Mouse (Mus musculus): ENCODE data around the gene Prkca.

Prkca gene

DNA sequence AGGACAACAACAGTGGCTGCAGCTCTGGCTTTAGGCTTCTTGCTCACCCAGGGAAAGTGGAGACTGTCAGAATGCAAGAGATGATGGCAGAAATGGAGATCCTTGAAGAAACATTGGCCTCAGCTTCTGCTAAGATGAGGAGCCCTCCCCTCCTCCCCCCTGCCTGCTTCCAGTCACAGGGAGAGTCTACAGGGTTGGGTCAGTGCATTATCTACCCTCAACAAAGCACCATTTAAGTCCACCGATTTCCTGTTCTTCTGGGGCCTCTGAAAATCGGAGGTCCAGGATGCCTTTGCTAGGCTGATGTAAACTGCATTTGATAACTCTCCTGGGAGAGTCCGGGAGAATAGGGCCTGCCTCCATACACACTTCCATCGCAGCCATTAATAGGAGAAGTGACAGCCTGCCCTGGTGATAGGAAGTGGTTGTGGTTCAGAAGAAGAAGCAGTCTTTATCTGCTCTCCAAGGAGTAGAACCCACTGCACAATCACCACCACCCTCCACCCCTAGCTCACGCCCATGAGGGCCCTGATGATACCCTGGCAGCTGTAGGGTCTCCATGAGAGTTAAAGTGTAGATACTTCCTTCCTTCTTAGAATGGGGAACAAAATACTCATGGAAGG, 108.5 kb downstream of the Prkca start:
- DNase-seq (ENCODE audit: low read depth, low spot score): no peak

DNA sequence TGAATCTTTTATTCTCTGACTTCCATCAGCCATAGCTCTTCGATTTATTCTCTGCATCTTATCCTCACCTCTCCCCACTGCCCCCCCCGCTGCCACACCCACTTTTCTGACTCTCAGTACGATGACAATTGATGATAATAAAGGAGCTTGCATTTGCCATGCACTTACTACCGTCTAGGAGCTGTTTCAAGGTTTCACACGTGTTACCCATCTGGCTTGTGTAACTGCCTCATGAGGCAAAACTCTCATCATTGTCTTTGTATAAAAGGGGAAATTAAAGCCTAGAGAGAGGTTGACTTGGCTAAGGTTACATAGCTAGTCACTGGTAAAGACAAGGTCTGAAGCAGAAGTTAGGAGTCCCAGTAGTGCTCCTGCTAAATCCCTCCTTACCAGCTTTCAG, 110.7 kb downstream of the Prkca start:
- no peak for DNase-seq (ENCODE audit: low read depth, low spot score)

- DNase-seq (ENCODE audit: low read depth, low spot score): no peak
These were observed 113.6 kb downstream of the Prkca start for GRCm38 (mm10) chr11:108230101-108230500.

GRCm38 (mm10) chr11:108229176-108229946, 114.4 kb downstream of the Prkca start:
- DNase-seq (ENCODE audit: low read depth, low spot score): no peak

- no peak for DNase-seq (ENCODE audit: low read depth, low spot score)
These were observed 115.2 kb downstream of the Prkca start for GRCm38 (mm10) chr11:108228497-108228896.

DNA sequence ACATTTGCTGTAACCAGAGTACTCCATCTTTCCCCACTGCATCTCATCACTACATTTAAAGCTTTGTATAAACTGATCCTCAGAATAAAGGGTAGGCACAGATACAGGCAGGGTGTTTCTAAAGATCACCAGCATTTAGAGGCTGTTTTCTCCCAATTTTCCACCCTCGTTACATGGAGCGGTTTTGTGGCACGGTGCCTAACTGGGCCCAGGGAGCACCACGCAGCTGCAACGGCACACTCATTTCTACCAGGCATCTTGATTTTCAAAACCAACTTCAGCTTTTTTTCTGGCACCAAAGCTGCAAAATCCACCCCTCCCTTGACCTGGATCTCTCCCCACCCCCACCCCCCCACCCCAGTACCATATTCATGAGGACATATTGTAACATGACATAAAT, 117.5 kb downstream of the Prkca start:
- DNase-seq (ENCODE audit: low read depth, low spot score): no peak

DNA sequence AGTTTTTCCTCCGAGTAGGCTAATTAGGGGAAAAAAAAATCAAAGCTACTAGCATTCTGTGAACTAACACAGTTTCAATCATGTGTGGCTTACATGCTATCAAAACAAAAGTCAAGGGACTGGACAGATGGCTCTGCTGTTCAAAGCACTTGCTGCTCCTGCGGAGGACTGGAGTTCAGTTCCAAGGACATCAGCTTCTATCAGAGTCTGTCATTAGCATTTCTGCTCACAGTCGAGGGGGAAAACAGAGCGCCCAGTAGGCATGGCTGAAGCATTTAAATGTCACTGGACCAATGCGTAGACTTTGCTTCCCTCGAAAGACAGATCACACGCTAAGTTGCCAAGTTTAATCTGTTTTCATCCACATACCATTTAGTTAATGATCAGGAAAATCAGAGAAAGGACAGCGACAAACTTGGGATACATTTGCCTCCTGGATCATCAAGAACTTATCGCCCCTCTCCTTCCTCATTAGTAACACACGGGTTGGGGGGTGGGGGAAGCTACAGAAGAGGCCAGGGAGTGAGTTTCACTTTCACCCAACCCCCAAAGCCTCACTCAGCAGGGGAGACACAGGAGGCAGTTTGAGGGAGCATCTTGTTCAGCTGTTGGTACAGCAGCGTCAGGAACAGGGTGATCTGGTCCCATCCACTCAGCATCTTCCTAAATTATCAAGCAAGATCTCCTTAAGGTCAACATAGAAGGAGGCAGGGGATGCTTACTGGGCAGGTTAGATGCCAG, 119.3 kb downstream of the Prkca start:
- DNase-seq (ENCODE audit: low read depth, low spot score): no peak

GRCm38 (mm10) chr11:108223613-108224232, 120.0 kb downstream of the Prkca start:
- DNase-seq (ENCODE audit: low read depth, low spot score): no peak

DNA sequence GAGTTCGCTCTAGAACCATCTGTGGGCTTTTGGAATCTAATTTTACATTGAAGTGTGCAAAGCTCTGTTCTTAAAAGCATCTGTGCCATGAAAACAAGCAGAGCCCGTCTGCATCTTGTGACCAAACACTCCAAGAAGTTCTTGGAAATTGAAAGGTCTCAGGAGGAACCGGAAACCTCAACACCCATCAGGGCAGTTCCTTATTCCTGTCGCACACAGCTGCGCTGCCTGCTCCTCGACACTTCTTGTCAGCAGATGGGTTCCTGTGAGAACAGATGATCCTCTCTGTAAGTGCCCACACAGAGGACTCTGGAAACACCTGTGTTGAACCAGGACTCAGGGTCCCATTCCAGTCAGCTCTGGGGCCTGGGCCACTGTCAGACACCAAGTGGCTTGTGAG, 120.6 kb downstream of the Prkca start:
- DNase-seq (ENCODE audit: low read depth, low spot score): no peak

- DNase-seq (ENCODE audit: low read depth, low spot score): no peak
These were observed 121.1 kb downstream of the Prkca start for GRCm38 (mm10) chr11:108222616-108223015.

DNA sequence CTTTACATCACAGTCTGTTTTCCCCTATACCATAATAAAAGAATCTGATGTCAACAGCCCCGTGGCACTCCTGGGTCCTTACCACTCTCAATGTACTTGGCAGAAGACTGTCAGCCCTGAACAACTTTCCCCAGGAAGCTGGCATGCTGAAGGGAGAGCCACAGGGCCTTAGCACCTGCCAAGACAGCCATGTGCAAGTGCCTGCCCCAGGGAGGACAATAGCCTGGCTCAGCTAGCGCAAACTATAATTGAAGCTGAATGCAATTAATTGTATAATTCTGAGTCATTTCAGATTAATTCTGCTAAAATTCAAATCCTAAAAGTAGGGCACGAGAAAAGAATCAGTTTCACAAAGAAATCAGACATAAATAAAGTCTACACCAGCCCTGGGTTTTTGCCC, 121.7 kb downstream of the Prkca start:
- DNase-seq (ENCODE audit: low read depth, low spot score): no peak

DNA sequence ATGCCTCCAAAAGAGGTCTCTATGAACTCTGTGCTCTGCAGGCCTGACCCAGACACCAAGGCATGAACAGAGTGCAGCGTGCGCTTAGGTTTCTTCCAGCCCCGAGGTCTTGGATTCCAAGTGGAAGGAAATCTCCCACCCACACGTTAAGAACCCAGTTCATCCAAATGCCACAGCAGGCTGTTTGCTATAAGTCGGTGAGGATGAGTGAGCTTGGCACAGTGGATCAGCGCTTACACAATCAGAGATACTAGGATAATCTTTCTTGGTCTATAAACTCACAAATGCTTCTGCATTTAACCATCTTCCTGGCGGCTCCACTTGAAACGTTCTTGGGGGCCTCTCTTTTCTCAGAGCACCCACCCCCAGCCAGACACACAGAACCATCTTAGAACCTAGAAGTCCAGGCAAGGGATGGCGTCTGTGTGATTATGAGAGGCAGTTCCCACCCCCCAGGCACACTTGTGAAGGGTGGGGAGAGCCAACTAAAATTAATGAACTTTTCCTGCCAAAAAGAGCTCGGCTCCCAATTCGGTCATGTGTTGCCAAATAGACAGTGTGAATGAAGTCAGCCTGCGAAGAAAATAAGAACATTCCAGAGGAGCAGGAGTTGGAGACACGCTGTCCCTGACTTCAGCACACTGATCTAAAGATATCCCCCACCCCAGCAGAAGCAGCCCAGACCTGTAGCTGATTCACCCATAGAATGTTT, 122.4 kb downstream of the Prkca start:
- no peak for DNase-seq (ENCODE audit: low read depth, low spot score)

DNA sequence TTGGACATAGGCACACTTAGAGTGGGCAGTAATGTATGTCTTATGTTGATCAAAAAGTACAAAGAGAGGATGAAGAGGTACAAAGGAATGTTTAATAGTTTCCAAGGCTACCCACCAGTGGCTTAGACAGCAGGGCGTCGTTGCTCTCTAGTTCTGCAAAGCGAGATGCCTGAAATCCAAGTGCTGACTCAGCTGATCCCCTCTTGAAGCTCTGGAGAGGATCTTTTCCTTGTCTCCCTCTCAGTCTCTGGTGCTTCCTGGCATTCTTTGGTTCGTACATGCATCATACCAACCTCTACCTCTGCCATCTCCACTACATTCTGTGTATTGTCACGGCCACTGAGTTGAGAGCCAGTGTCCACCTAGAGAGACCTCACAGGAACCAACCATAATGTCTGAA, 123.1 kb downstream of the Prkca start:
- no peak for DNase-seq (ENCODE audit: low read depth, low spot score)

- no peak for DNase-seq (ENCODE audit: low read depth, low spot score)
These were observed 126.7 kb downstream of the Prkca start for GRCm38 (mm10) chr11:108217043-108217442.

- no peak for DNase-seq (ENCODE audit: low read depth, low spot score)
These were observed 127.7 kb downstream of the Prkca start for GRCm38 (mm10) chr11:108216064-108216463.

GRCm38 (mm10) chr11:108215466-108215865, 128.3 kb downstream of the Prkca start:
- DNase-seq (ENCODE audit: low read depth, low spot score): no peak

- DNase-seq (ENCODE audit: low read depth, low spot score): no peak
These were observed 129.1 kb downstream of the Prkca start for GRCm38 (mm10) chr11:108214521-108215223.

DNA sequence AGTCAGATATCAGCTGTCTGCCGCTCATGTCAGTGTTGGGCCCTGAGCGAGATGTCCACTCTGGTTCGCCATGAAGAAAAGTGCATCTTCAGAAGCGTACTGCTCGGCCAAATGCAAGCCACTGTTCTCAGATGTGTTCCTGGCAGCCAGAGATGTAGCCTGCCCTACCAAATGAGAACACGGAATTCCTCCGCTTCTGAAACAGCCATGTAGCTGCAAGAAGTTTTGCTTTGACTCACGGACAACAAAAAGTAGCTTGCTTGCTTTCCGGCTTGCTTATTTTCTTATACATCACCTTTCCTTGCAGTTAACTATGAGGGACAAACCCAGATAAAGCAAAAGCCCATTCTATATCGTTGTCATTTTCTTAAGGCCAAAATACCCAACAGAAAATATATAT, 129.9 kb downstream of the Prkca start:
- no peak for DNase-seq (ENCODE audit: low read depth, low spot score)

DNA sequence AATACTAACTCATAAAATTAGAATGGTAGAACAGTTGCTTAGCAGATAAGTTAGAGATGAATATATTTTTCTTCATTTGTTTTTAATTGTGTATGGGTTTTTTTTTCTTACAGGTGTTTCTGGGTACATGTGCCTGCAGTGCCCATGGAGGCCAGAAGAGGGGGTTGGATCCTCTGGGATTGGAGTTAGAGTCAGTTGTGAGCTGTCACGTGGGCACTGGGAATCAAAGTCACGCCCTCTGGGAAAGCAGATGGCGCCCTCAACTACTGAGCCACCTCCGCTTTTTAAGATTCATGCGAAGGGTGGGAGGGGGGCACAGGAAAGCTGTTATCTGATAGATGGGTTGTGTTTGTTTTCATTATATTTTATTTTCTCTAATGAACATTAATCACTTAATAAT, 131.1 kb downstream of the Prkca start:
- no peak for DNase-seq (ENCODE audit: low read depth, low spot score)

GRCm38 (mm10) chr11:108212030-108212429, 131.7 kb downstream of the Prkca start:
- no peak for DNase-seq (ENCODE audit: low read depth, low spot score)

GRCm38 (mm10) chr11:108210749-108211148, 133.0 kb downstream of the Prkca start:
- no peak for DNase-seq (ENCODE audit: low read depth, low spot score)
